Mouse (Mus musculus): ENCODE results near the gene Atp5k.

- TF ChIP-seq CTCF (IDR thresholded peaks at IDR 0.05; ENCODE audit: insufficient read depth, low read length) (no peak), POLR2A (IDR thresholded peaks at IDR 0.05; ENCODE audit: borderline replicate concordance, extremely low read depth, low read depth, low read length) (no peak)
Observed at GRCm38 (mm10) chr5:108403453-108403852, 30.8 kb downstream of the Atp5k start.
